Mouse (Mus musculus) testis, adult 2 months (tissue): ENCODE data around the gene Cacna1c.

Experiments
- CTCF ChIP-seq: fragments of 200-500 bp; IDR thresholded peaks from 2 replicates; pipeline ENCODE4 v1.5.1; 2012; ENCODE audit warnings: low read depth, mild to moderate bottlenecking, inconsistent platforms, low read length, moderate library complexity; ENCODE audit not compliant: control insufficient read depth, insufficient read depth, insufficient replicate concordance
- POLR2A ChIP-seq: fragments of 200-500 bp; IDR thresholded peaks from 2 replicates; pipeline ENCODE4 v1.6.1; 2012; ENCODE audit warnings: low read depth, mild to moderate bottlenecking, inconsistent platforms, low read length, moderate library complexity; ENCODE audit not compliant: control insufficient read depth

GRCm38 (mm10) chr6:118621406-118621805, 574.8 kb downstream of the Cacna1c start:
- no peak for TF ChIP-seq CTCF
- no peak for TF ChIP-seq POLR2A
